Mouse (Mus musculus) hindbrain, embryonic 14.5 days (tissue): Measurements from ENCODE around the gene Ccdc97. TPM values are rescaled to one million over a fixed set of nuclear protein-coding genes. Genes with fewer than 3 reads are reported as not detected.
A peak's percentile ranks its signal among the peaks of the same experiment; 100 is the strongest.
"Not testable (repeated sequence)": the region's sequence is repeated elsewhere in the genome, so short reads cannot be mapped to it uniquely, and the experiment has no call there.

ENCODE experiments used
- ATAC-seq: fragments of 200-750 bp; cut with Nextera tagmentation; 2 replicates; pipeline ENCODE4 v1.8.0; 2017; ENCODE audit warnings: moderate number of reproducible peaks, mild to moderate bottlenecking, moderate TSS enrichment, moderate library complexity; ENCODE audit not compliant: low FRiP score
- DNase-seq: peaks from one replicate; pipeline ENCODE4 v3.0.0-alpha.2; 2015; ENCODE audit warnings: low spot score
- H3K27ac ChIP-seq: fragments of 300-500 bp; sonication (generic); 2 replicates; pipeline ENCODE4 v1.5.1; 2014; ENCODE audit warnings: mild to moderate bottlenecking, moderate library complexity
- H3K27me3 ChIP-seq: fragments of 300-500 bp; sonication (generic); 2 replicates; pipeline ENCODE4 v1.6.1; 2014; ENCODE audit warnings: mild to moderate bottlenecking, low read length, mixed read lengths; ENCODE audit not compliant: control insufficient read depth, insufficient read depth
- H3K36me3 ChIP-seq: fragments of 300-500 bp; sonication (generic); replicated peaks from 2 replicates; pipeline ENCODE4 v1.6.1; 2014; ENCODE audit not compliant: control insufficient read depth, insufficient read depth
- H3K4me1 ChIP-seq: fragments of 300-500 bp; sonication (generic); replicated peaks from 2 replicates; pipeline ENCODE4 v1.6.1; 2014; ENCODE audit warnings: antibody characterized with exemption, low read length, mixed read lengths; ENCODE audit not compliant: control insufficient read depth, insufficient read depth
- H3K4me2 ChIP-seq: fragments of 300-500 bp; sonication (generic); replicated peaks from 2 replicates; pipeline ENCODE4 v1.6.1; 2014; ENCODE audit warnings: mild to moderate bottlenecking, moderate library complexity
- H3K4me3 ChIP-seq: fragments of 300-500 bp; sonication (generic); replicated peaks from 2 replicates; pipeline ENCODE4 v1.5.1; 2014; ENCODE audit warnings: mild to moderate bottlenecking, low read length
- H3K9ac ChIP-seq: fragments of 300-500 bp; sonication (generic); 2 replicates; pipeline ENCODE4 v1.6.1; 2014
- H3K9me3 ChIP-seq: fragments of 300-500 bp; sonication (generic); 2 replicates; pipeline ENCODE4 v1.6.1; 2016; ENCODE audit warnings: low read length; ENCODE audit not compliant: control insufficient read depth
- whole genome bisulfite sequencing: fragments of 180-500 bp; shearing (Covaris S2); extraction: QIAGEN DNeasy Blood & Tissue Kit; methylation state at CpG from one replicate; pipeline ENCODE4 v1.1.7; 2014; 5-methylcytosine and 5-hydroxymethylcytosine counted together
- polyA plus RNA-seq: library from polyadenylated mRNA; unstranded; fragments of >200 nt; fragmentation: Nextera tagmentation; extraction: Ambion mirVana; gene quantifications from 2 replicates; pipeline ENCODE4 v1.2.1, GENCODE M21; 2014

The Ccdc97 gene
- polyA plus RNA-seq, 1 experiment from 2014 or later: 41.9 TPM

DNA sequence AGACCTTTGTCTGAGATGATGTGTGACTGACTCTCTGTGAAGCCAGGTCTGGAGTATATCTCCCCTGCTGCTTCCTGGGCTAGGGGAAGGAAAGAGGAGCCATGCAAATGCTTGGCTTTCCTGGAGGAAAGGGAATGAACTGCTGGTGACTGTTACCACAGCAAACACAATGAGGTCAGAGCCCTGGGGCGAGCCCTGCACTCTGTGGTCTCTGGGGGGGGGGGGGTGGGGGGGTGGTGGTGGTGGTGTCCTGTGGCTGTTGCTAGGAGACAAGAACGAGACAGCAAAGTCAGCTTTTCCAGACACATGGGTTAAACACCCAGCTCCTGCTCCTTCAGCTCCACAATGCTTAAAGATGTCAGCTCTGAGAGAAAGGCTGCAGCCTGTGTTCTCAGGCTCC is 10.5 kb upstream of the Ccdc97 start:
- Histone ChIP-seq H3K4me3 (no peak overlapping the region), H3K9me3 (no peaks in the 10 kb centered on the region), H3K4me1 (no peaks in the 10 kb centered on the region), H3K27me3 (no peaks in the 10 kb centered on the region), H3K9ac (no peak overlapping the region), H3K4me2 (no peak overlapping the region), H3K27ac (no peak overlapping the region), H3K36me3 (peaks cover 98% of the 10 kb centered on the region)
- DNase-seq: no peak
- WGBS: 32% methylated on average over 2 of the region's 2 CpGs
- no peak for ATAC-seq

DNA sequence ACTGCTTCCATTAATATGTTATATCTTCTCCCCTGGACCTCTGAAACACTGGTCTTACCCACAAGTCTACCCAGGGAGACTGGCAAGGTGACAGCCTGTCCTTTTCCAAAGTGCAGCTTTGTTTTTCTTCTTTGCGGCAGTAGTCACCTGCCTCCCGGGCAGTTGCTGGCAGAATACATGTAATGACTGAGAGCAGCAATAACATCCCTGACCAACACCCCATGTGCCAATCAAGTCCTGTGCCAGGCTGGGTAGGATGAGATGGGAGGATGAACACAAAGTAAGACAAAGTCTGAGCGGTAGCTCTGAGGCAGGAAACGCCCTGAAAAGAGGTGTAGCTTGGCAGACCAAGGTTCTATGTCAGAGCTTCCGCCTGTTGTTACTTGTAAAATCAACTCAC is 8.9 kb upstream of the Ccdc97 start:
- Histone ChIP-seq H3K9me3 (no peaks in the 10 kb centered on the region), H3K4me3 (no peak overlapping the region), H3K9ac (no peak overlapping the region), H3K27ac (no peak overlapping the region), H3K36me3 (peaks cover 98% of the 10 kb centered on the region), H3K4me2 (no peak overlapping the region), H3K4me1 (no peaks in the 10 kb centered on the region), H3K27me3 (no peaks in the 10 kb centered on the region)
- WGBS: 97% methylated on average over 5 of the region's 5 CpGs
- DNase-seq (no peak), ATAC-seq (no peak)

DNA sequence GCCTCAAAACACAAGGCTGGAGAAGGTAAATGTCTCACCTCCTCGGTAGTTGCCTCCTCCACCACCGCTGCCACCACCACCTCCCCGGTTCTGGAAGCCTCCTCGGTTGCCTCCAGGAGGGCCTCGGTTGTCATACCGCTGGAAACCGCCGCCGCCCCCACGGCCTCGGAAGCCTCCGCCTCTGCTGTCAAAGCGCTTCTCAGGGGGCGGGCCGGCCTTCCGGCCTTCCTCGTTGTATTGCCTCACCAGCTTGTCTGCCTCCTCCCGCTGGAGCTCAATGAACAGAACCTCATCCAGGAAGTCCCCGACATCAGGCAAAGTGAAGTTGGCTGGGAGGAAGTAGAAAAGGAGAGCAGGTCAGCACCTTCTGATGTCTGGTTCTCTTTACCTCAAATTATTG is 7.0 kb upstream of the Ccdc97 start:
- Histone ChIP-seq H3K4me1 (no peaks in the 10 kb centered on the region), H3K9me3 (no peaks in the 10 kb centered on the region), H3K9ac (no peak overlapping the region), H3K4me3 (no peak overlapping the region), H3K4me2 (no peak overlapping the region), H3K36me3 (peaks cover 99% of the 10 kb centered on the region), H3K27me3 (no peaks in the 10 kb centered on the region), H3K27ac (no peak overlapping the region)
- ATAC-seq: no peak
- no peak for DNase-seq
- WGBS: 87% methylated on average over 19 of the region's 19 CpGs

DNA sequence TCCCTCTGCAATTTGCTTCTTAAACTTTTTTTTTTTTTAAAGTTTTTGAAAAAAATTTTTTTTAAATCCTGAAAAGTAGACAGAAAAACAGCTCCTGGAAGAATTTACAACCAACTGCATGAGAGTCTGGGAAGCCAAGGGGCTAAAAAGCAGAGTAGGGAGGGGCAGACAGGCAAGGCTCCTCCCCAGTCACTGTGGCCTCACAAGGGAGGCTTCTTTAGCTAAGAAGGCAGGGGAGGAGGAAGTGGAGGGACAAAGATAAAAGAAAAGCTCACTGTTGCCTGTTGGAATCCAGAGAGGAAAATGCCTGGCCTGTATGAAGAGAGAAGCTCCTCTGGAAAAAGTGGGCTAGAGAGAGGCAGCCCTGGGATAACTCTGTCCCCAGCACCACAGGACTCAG is 2.9 kb upstream of the Ccdc97 start:
- not testable (repeated sequence) for ATAC-seq, H3K4me2 ChIP-seq, H3K9me3 ChIP-seq, H3K27me3 ChIP-seq, H3K9ac ChIP-seq, DNase-seq, H3K4me3 ChIP-seq, H3K27ac ChIP-seq
- Histone ChIP-seq H3K4me1 (peaks cover 17% of the 10 kb centered on the region), H3K36me3 (peaks cover 71% of the 10 kb centered on the region)

DNA sequence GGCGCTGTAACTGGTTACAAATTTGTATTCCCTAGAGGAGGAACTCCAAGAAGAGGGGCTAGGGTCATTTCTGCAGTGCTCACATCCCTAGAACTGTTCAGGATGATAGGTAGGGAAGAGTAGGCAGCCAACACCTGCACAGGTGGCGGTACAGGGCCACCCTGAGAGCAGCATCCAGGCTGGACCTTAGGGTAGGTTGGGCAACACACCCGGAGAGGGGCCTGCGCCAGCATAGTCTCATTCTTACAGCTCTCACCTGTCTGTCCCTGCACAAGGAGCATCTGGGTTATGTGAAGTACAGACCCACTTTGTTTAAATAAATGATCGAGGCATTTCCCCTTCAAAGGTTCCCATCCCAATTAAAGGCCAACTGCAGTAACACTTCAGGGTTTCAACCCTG is 1.9 kb upstream of the Ccdc97 start:
- WGBS: 95% methylated on average over 5 of the region's 5 CpGs
- Histone ChIP-seq H3K4me3 (no peak overlapping the region), H3K4me1 (peaks cover 17% of the 10 kb centered on the region), H3K27me3 (no peaks in the 10 kb centered on the region), H3K27ac (no peak overlapping the region), H3K9me3 (no peaks in the 10 kb centered on the region), H3K4me2 (no peak overlapping the region), H3K36me3 (peaks cover 69% of the 10 kb centered on the region), H3K9ac (no peak overlapping the region)
- DNase-seq (no peak), ATAC-seq (no peak)

DNA sequence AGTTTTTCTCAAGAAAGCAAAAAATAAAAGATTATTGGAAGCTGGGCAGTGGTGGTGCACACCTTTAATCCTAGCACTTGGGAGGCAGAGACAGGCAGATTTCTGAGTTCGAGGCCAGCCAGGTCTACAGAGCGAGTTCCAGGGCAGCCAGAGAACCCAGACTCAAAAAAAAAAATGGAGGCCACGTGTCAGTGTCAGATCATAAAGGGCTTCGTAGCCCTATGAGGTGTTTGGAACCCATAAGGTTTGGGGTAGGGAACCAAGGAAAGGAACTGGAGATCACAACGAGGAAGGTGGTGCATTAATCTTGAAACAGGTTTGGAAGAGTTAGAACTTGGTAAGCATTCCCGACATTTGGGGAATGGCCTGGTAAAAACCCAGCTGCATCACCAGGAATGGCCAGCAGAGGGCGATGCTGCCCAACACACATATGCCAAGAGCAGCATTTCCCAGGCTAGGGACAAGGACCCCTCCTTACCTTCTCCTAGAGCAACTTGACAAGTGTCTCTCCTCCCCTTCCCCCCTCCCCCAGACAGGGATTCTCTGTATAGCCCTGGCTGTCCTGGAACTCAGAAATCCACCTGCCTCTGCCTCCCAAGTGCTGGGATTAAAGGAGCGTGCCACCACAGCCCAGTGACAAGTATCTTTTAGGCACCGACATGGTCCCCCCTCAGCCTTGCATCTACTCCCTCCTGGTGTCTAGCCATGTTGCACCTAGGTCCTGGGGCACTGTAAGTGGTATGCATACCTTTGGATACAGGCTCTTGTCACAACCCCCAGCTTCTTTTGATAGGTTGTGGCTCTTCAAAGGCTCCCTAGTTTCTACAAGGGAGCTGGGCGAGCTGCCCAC is 1.1 kb upstream of the Ccdc97 start:
- no peak overlapping the region for H3K4me3 ChIP-seq
- no peak overlapping the region for H3K27ac ChIP-seq
- H3K9ac ChIP-seq: 0 out of 2 replicates have a peak overlapping the region, but pooled peaks have one; percentile 66
- no peaks in the 10 kb centered on the region for H3K27me3 ChIP-seq
- H3K4me1 ChIP-seq: peaks cover 17% of the 10 kb centered on the region
- H3K36me3 ChIP-seq: peaks cover 69% of the 10 kb centered on the region
- peak; percentile 83 for DNase-seq
- H3K4me2 ChIP-seq: peak overlapping the region; percentile 89; the same call in 1 of the 2 replicates
- WGBS: 61% methylated on average over 10 of the region's 10 CpGs
- no peaks in the 10 kb centered on the region for H3K9me3 ChIP-seq
- ATAC-seq: peak; percentile 31

DNA sequence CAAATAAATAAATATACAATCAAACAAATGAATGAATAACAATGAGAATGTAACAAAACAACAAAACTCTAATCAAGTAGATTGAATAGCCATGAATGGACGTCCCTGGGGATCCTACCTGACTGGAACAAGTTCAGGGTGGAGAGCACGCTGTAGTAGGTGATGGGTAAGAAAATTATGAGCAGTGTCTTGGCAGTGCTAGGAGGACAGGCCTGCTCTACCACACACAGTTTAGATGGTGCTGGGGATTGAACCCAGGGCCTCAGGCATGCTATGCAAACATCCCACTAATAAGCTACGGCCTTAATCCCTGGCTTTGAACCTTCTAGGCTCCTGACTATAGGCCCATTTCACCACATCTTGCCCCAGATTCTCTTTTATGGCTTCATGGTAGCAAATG is 1.4 kb downstream of the Ccdc97 start:
- H3K27me3 ChIP-seq: no peaks in the 10 kb centered on the region
- H3K4me1 ChIP-seq: peaks cover 17% of the 10 kb centered on the region
- H3K4me2 ChIP-seq: peak overlapping the region; percentile 89
- no peak overlapping the region for H3K4me3 ChIP-seq
- H3K27ac ChIP-seq: no peak overlapping the region
- ATAC-seq (no peak), DNase-seq (no peak)
- H3K36me3 ChIP-seq: peaks cover 69% of the 10 kb centered on the region
- no peaks in the 10 kb centered on the region for H3K9me3 ChIP-seq
- WGBS: 92% methylated on average over 3 of the region's 3 CpGs
- no peak overlapping the region for H3K9ac ChIP-seq

DNA sequence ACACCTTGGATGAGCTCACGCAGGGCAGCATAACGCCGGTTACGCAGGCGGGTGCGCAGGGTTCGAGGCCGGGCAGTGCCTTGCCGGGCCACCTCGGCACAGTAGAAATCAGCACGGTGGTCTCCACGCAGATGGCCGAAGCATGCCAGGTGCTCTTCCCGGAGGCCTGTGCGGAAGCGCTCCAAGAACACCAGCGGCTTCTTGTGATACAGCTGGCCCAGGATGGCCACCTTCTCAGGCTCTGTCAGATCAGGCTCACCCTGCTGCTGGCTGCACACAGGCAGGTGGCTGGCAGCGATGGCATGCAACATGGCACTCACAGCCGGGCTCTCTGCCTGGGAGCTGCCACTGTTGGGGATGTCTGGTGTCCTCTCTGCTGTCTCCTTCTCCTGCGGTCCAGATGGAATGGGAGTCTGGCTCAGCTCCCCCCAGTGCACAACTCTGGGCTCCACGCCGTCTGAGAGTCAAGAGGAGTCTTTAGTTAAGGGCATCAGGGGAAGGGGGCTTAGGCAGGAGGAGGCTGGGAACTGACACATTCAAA is 3.1 kb downstream of the Ccdc97 start:
- no peaks in the 10 kb centered on the region for H3K9me3 ChIP-seq
- WGBS: 96% methylated on average over 22 of the region's 22 CpGs
- DNase-seq (no peak), ATAC-seq (no peak)
- H3K27me3 ChIP-seq: no peaks in the 10 kb centered on the region
- no peak overlapping the region for H3K9ac ChIP-seq
- no peak overlapping the region for H3K4me2 ChIP-seq
- H3K36me3 ChIP-seq: peaks cover 53% of the 10 kb centered on the region
- no peak overlapping the region for H3K27ac ChIP-seq
- H3K4me1 ChIP-seq: peaks cover 21% of the 10 kb centered on the region
- H3K4me3 ChIP-seq: no peak overlapping the region

DNA sequence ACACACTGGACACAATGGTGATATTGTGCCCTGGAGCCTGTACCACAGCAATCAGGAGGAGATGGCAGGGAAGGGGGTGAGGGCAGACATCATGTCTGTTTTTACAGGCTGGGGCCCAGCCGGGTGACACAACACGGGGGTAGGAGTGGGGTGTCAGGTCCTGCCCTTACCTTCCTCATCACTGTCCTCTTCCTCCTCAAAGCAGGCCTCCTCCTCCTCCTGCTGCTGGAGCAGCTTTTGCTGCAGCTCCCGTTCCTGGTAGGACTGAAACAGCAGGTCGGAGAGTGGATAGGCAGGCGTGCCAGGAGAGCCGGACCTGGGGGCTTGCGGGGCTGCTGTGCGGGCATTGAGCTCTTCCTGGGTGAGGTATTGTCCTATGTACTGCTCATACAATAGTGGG is 4.3 kb downstream of the Ccdc97 start:
- Histone ChIP-seq H3K9ac (no peak overlapping the region), H3K27ac (no peak overlapping the region), H3K36me3 (peaks cover 46% of the 10 kb centered on the region), H3K4me3 (no peak overlapping the region), H3K27me3 (no peaks in the 10 kb centered on the region), H3K4me1 (peaks cover 27% of the 10 kb centered on the region), H3K4me2 (no peak overlapping the region), H3K9me3 (no peaks in the 10 kb centered on the region)
- 96% methylated on average over 8 of the region's 8 CpGs for WGBS
- no peak for ATAC-seq
- no peak for DNase-seq
